8 mouse cellular contexts compared by ENCODE assay signal in the genomic region with DNA sequence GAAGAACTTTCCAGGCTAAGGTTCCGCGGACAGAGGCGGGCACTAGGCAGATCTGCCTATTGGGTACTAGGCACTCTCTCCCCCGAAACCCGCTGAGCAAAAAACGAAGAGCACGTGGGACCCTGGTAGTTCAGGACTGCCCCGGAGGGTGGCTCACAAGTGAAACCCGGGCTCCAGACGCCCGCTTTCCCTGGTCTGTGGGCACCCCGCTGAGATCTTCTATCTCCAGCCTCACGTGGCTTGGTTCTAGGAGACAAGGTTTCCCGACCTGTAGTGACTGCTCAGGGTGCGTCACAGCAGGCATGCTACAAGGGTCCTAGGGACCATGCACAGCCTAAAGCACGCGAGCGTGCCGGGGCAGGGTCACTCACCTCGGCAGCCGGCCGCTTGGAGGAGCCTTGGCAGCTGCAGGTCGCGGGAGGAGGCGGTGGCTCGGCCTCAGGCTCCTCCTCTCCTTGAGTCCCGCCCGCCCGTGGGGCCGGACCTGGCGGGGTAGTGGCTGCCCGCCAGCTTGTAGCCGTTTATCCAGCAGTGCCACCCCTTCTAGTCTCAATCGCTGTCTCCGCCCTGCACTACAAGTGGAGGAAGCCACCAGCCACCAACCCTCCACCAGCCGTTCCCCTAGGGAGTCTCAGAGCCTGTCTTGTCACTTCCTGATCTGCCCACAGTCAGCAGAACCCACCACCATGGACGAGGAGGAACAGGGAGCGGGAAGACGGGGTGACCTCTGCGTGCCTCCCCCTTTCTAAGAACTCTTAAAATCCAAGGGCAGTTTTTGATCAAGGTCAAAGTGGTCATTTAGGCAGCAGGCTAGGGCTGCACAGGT. TPM values are rescaled to one million over a fixed set of nuclear protein-coding genes. Genes with fewer than 3 reads are reported as not detected.
DNase-seq lines count a peak whose midpoint lies in the region; ATAC-seq lines count a peak whose summit lies in the region.

No protein-coding gene starts in this region.

- no peaks in the 10 kb centered on the region for H3K9me3 ChIP-seq in hindbrain, embryonic 15.5 days

- DNase-seq in T-cell, adult 2 months (ENCODE audit: low spot score): peak; percentile 52
- DNase-seq in cerebellum, postnatal 36 days: peak; percentile 43 to 54
- peak; percentile 45 to 68 for DNase-seq in frontal cortex, postnatal 36 days (ENCODE audit: low spot score in 2 of 2)
- DNase-seq in left cerebral cortex, adult 11 months (ENCODE audit: low spot score): peak; percentile 61
- peak; percentile 93 for DNase-seq in lung, postnatal 36 days
- peak; percentile 89 for DNase-seq in retina, postnatal 1 day
- DNase-seq in thymus, postnatal 4 days: peak; percentile 60

- H3K27me3 ChIP-seq in hindbrain, embryonic 15.5 days: no peaks in the 10 kb centered on the region

- no peaks in the 10 kb centered on the region for H3K36me3 ChIP-seq in hindbrain, embryonic 15.5 days

- H3K4me1 ChIP-seq in hindbrain, embryonic 15.5 days (replicated peaks): peaks cover 12% of the 10 kb centered on the region

- peak overlapping the region; percentile 93 for H3K4me2 ChIP-seq in hindbrain, embryonic 15.5 days

- H3K9ac ChIP-seq in hindbrain, embryonic 15.5 days: peak overlapping the region; percentile 32

- H3K4me3 ChIP-seq in hindbrain, embryonic 15.5 days: peak overlapping the region; percentile 51

- no peak overlapping the region for H3K27ac ChIP-seq in hindbrain, embryonic 15.5 days (replicated peaks)

- 2% methylated on average over 40 of the region's 40 CpGs for WGBS in hindbrain, embryonic 15.5 days

- peak; percentile 88 for ATAC-seq in hindbrain, embryonic 15.5 days (ENCODE audit: low FRiP score, low read depth)

RNA-seq across cellular contexts. Expression of a gene that starts 7.4 kb away (rescaled TPM):
- polyA plus RNA-seq in hindbrain, embryonic 15.5 days (2015; fragmentation: Nextera tagmentation; extraction: Ambion mirVana): 3.5 and 4.4 TPM in 2 replicates
